Mouse (Mus musculus) erythroblast, embryonic 14.5 days (primary cell): Measurements from ENCODE around the gene Cep72.

Experiments
- GATA1 ChIP-seq: IDR thresholded peaks from 2 replicates; pipeline ENCODE4 v1.6.1; 2012; ENCODE audit warnings: low read length, inconsistent platforms, mixed read lengths
- TAL1 ChIP-seq: IDR thresholded peaks from 3 replicates; pipeline ENCODE4 v1.6.1; 2012; ENCODE audit warnings: low read length, inconsistent platforms, mixed read lengths

DNA sequence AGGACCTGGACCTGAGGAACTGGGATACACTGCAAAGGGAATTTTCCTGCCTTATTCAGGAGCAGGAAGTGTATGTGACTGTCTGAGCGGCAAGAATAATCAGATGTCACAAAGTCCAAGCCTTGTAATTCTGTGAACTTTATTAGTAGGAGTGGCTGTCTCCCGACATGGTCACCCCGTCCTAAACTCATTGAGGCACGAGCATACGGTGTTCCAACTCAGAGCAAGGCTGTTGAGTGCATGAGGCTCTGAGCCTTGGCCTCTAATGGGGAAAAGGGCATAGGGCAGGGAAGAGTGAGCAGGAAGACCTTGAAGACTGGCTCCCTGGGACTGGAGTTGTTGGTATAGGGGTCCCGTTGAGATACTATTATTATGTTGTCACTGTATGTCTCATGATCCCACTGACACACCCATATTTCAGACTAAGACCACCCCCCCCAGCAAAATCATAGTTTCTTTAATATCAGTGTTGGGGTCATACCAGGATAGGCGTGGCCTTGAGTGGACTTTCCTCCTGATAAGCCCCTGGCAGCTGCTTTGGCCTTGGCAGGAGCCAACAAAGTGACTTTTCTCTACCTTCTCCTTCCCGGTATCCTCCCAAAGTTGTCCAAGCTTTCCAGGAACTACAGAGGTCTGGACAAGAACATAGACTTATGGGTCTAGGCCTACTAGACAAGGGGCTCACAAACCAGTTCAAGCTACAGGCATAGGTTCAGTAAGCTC is 40.2 kb upstream of the Cep72 start:
- TF ChIP-seq GATA1: no peak
- no peak for TF ChIP-seq TAL1
